ENCODE assay signal across 8 mouse cellular contexts in genomic region chr11:75171186-75171865, GRCm38 (mm10). TPM values are rescaled to one million over a fixed set of nuclear protein-coding genes. Genes with fewer than 3 reads are reported as not detected.
DNase-seq lines count a peak whose midpoint lies in the region; ATAC-seq lines count a peak whose summit lies in the region.

No protein-coding gene starts in this region.

- H3K9me3 ChIP-seq in kidney, embryonic 15.5 days (replicated peaks) = no peaks in the 10 kb centered on the region
- no peaks in the 10 kb centered on the region for H3K9me3 ChIP-seq in heart, embryonic 15.5 days (replicated peaks)
- H3K9me3 ChIP-seq in midbrain, embryonic 12.5 days = no peaks in the 10 kb centered on the region

- 12% methylated on average over 17 of the region's 17 CpGs for WGBS in kidney, embryonic 15.5 days
- WGBS in heart, embryonic 15.5 days = 10% methylated on average over 17 of the region's 17 CpGs
- WGBS in midbrain, embryonic 12.5 days = 6% methylated on average over 17 of the region's 17 CpGs

- DNase-seq in kidney, postnatal 14 days = no peak
- DNase-seq in cerebellum, adult 8-10 months = peak; percentile 46
- DNase-seq in right cerebral cortex, postnatal 36 days (ENCODE audit: low spot score in 2 of 2) = no peak
- no peak for DNase-seq in spleen, postnatal 36 days (ENCODE audit: low spot score in 2 of 2)
- no peak for DNase-seq in kidney, adult 18-20 months

- peaks cover 78% of the 10 kb centered on the region for H3K4me1 ChIP-seq in kidney, embryonic 15.5 days
- peaks cover 74% of the 10 kb centered on the region for H3K4me1 ChIP-seq in heart, embryonic 15.5 days (replicated peaks)
- H3K4me1 ChIP-seq in midbrain, embryonic 12.5 days = peaks cover 71% of the 10 kb centered on the region

- peak overlapping the region; percentile 73 for H3K4me3 ChIP-seq in kidney, embryonic 15.5 days (replicated peaks)
- H3K4me3 ChIP-seq in heart, embryonic 15.5 days = peak overlapping the region; percentile 71
- 0 out of 2 replicates have a peak overlapping the region, but pooled peaks have one; percentile 7 for H3K4me3 ChIP-seq in midbrain, embryonic 12.5 days

- peaks cover 74% of the 10 kb centered on the region for H3K27me3 ChIP-seq in kidney, embryonic 15.5 days
- peaks cover 68% of the 10 kb centered on the region for H3K27me3 ChIP-seq in heart, embryonic 15.5 days
- H3K27me3 ChIP-seq in midbrain, embryonic 12.5 days = peaks cover 86% of the 10 kb centered on the region

- H3K27ac ChIP-seq in kidney, embryonic 15.5 days = no peak overlapping the region
- H3K27ac ChIP-seq in heart, embryonic 15.5 days = no peak overlapping the region
- H3K27ac ChIP-seq in midbrain, embryonic 12.5 days (replicated peaks) = no peak overlapping the region

- peak overlapping the region; percentile 94 for H3K4me2 ChIP-seq in kidney, embryonic 15.5 days
- peak overlapping the region; percentile 96 for H3K4me2 ChIP-seq in heart, embryonic 15.5 days
- H3K4me2 ChIP-seq in midbrain, embryonic 12.5 days (replicated peaks) = peak overlapping the region; percentile 73

- ATAC-seq in kidney, embryonic 15.5 days (replicated peaks; ENCODE audit: low FRiP score) = no peak
- ATAC-seq in heart, embryonic 15.5 days (replicated peaks; ENCODE audit: insufficient number of reproducible peaks, insufficient read depth, low FRiP score, low read depth) = no peak
- no peak for ATAC-seq in midbrain, embryonic 12.5 days (ENCODE audit: low FRiP score, low read depth)

- peaks cover 5% of the 10 kb centered on the region for H3K36me3 ChIP-seq in kidney, embryonic 15.5 days
- no peaks in the 10 kb centered on the region for H3K36me3 ChIP-seq in heart, embryonic 15.5 days
- peaks cover under 1% of the 10 kb centered on the region; the same call in 1 of the 2 replicates for H3K36me3 ChIP-seq in midbrain, embryonic 12.5 days

- H3K9ac ChIP-seq in kidney, embryonic 15.5 days = no peak overlapping the region
- H3K9ac ChIP-seq in heart, embryonic 15.5 days = no peak overlapping the region
- no peak overlapping the region for H3K9ac ChIP-seq in midbrain, embryonic 12.5 days (replicated peaks)

RNA-seq across cellular contexts. Expression of gene Hic1, which starts 2.0 kb away (rescaled TPM):
- 24.3 and 25.9 TPM in 2 replicates for polyA plus RNA-seq in kidney, embryonic 15.5 days (2015; fragmentation: Nextera tagmentation; extraction: Ambion mirVana)
- 11.0 and 18.0 TPM in 2 replicates for polyA plus RNA-seq in heart, embryonic 15.5 days (2015; fragmentation: Nextera tagmentation; extraction: Ambion mirVana)
- 3.7 and 4.8 TPM in 2 replicates for polyA plus RNA-seq in midbrain, embryonic 12.5 days (2016; fragmentation: Nextera tagmentation; extraction: Ambion mirVana)

RNA-seq across cellular contexts. Expression of gene Ovca2, which starts 7.3 kb away (rescaled TPM):
- polyA plus RNA-seq in kidney, embryonic 15.5 days (2015; fragmentation: Nextera tagmentation; extraction: Ambion mirVana) = 25.3 and 27.0 TPM in 2 replicates
- polyA plus RNA-seq in heart, embryonic 15.5 days (2015; fragmentation: Nextera tagmentation; extraction: Ambion mirVana) = 14.4 and 17.5 TPM in 2 replicates
- polyA plus RNA-seq in midbrain, embryonic 12.5 days (2016; fragmentation: Nextera tagmentation; extraction: Ambion mirVana) = 23.2 and 24.9 TPM in 2 replicates

RNA-seq across cellular contexts. Expression of gene Dph1, which starts 19.7 kb away (rescaled TPM):
- 24.6 and 26.3 TPM in 2 replicates for polyA plus RNA-seq in kidney, embryonic 15.5 days (2015; fragmentation: Nextera tagmentation; extraction: Ambion mirVana)
- 17.2 and 20.5 TPM in 2 replicates for polyA plus RNA-seq in heart, embryonic 15.5 days (2015; fragmentation: Nextera tagmentation; extraction: Ambion mirVana)
- polyA plus RNA-seq in midbrain, embryonic 12.5 days (2016; fragmentation: Nextera tagmentation; extraction: Ambion mirVana) = 15.8 and 17.6 TPM in 2 replicates

RNA-seq across cellular contexts. Expression of gene Rtn4rl1, which starts 22.3 kb away (rescaled TPM):
- polyA plus RNA-seq in kidney, embryonic 15.5 days (2015; fragmentation: Nextera tagmentation; extraction: Ambion mirVana) = 3.4 and 3.6 TPM in 2 replicates
- 12.4 and 13.1 TPM in 2 replicates for polyA plus RNA-seq in heart, embryonic 15.5 days (2015; fragmentation: Nextera tagmentation; extraction: Ambion mirVana)
- 9.3 and 10.2 TPM in 2 replicates for polyA plus RNA-seq in midbrain, embryonic 12.5 days (2016; fragmentation: Nextera tagmentation; extraction: Ambion mirVana)

Comparison
In these comparisons a context has a peak if more than half of its experiments do, and no peak if none do; other contexts are left out.
1. H3K4me3 ChIP-seq: peak in every context shown above with its lines; median percentile 73 in kidney, embryonic 15.5 days; 71 in heart, embryonic 15.5 days; 7 in midbrain, embryonic 12.5 days.